Mouse (Mus musculus) Patski (cell line): Measurements from ENCODE around the gene Tulp2. TPM values are rescaled to one million over a fixed set of nuclear protein-coding genes. Genes with fewer than 3 reads are reported as not detected.
A peak's percentile ranks its signal among the peaks of the same experiment; 100 is the strongest.
"Not testable (repeated sequence)": the region's sequence is repeated elsewhere in the genome, so short reads cannot be mapped to it uniquely, and the experiment has no call there.

Source experiments
- ATAC-seq: fragments of 100-300 bp; one replicate; pipeline ENCODE4 v1.8.0; 2021
- CTCF ChIA-PET: fragments of 350-600 bp; sonication (Branson Sonifier 250); formaldehyde crosslinking; loops from one replicate; lab custom pipeline; 2022; ENCODE audit warnings: inconsistent platforms; lab: Charles Lee
- POLR2A ChIA-PET: fragments of 350-600 bp; sonication (Branson Sonifier 250); formaldehyde crosslinking; loops from one replicate; lab custom pipeline; 2022; ENCODE audit warnings: antibody characterized with exemption, inconsistent platforms; lab: Charles Lee
- DNase-seq: peaks from one replicate; pipeline ENCODE4 v3.0.0-alpha.2; 2011; ENCODE audit warnings: low read depth, low spot score
- H3K27me3 ChIP-seq: fragments of 371-371 bp; one replicate; pipeline ENCODE4 v1.5.1; 2021
- CTCF ChIP-seq: fragments of 100-300 bp; IDR thresholded peaks from one replicate; pipeline ENCODE4 v1.5.1; 2021
- in situ Hi-C: fragments of 300-500 bp; cut with MboI; formaldehyde crosslinking; loops from 3 replicates; pipeline ENCODE4 v1.11.1; 2018; ENCODE audit warnings: low pct_unique_long_range_greater_than_20kb, mixed read lengths
- polyA plus RNA-seq: library from polyadenylated mRNA; unstranded; gene quantifications from one replicate; pipeline ENCODE4 v1.2.3, GENCODE M21; 2021

The Tulp2 gene
- polyA plus RNA-seq, 1 experiment from 2014 or later: 0.47 TPM

- no peak for DNase-seq
- ChIA-PET CTCF (interaction anchor here (0.7 kb wide), 1 partner anchor 222 kb away, joined by 3 read pairs; no protein-coding TSS in a partner anchor), POLR2A (no interaction called here)
- ATAC-seq: no peak
- no peak for TF ChIP-seq CTCF
- in situ Hi-C loops: no loop called here
- no peaks in the 10 kb centered on the region for H3K27me3 ChIP-seq
Measured at GRCm38 (mm10) chr7:45460377-45460776, 21.3 kb upstream of the Tulp2 start.

GRCm38 (mm10) chr7:45460860-45461314, 20.8 kb upstream of the Tulp2 start:
- H3K27me3 ChIP-seq: no peaks in the 10 kb centered on the region
- ATAC-seq: peak; percentile 24
- TF ChIP-seq CTCF: no peak
- ChIA-PET POLR2A (no interaction called here), CTCF (no interaction called here)
- peak; percentile 78 for DNase-seq
- in situ Hi-C loops: no loop called here

GRCm38 (mm10) chr7:45461326-45461725, 20.4 kb upstream of the Tulp2 start:
- no peak for TF ChIP-seq CTCF
- DNase-seq (no peak), ATAC-seq (no peak)
- POLR2A ChIA-PET: no interaction called here
- CTCF ChIA-PET: no interaction called here
- no peaks in the 10 kb centered on the region for H3K27me3 ChIP-seq
- in situ Hi-C loops: no loop called here

- in situ Hi-C loops: no loop called here
- H3K27me3 ChIP-seq: no peaks in the 10 kb centered on the region
- ATAC-seq (no peak), DNase-seq (no peak)
- POLR2A ChIA-PET: no interaction called here
- CTCF ChIA-PET: no interaction called here
- TF ChIP-seq CTCF: no peak
Measured at GRCm38 (mm10) chr7:45461781-45462180, 19.9 kb upstream of the Tulp2 start.

GRCm38 (mm10) chr7:45462325-45462724, 19.4 kb upstream of the Tulp2 start:
- no peaks in the 10 kb centered on the region for H3K27me3 ChIP-seq
- TF ChIP-seq CTCF: no peak
- ATAC-seq: no peak
- CTCF ChIA-PET: interaction anchor here (0.8 kb wide), 1 partner anchor 48 kb away, joined by 3 read pairs; the partner anchor contains the start of gene Nucb1
- in situ Hi-C loops: no loop called here
- DNase-seq: no peak
- POLR2A ChIA-PET: no interaction called here

- DNase-seq, ATAC-seq, H3K27me3 ChIP-seq, in situ Hi-C loops: not testable (repeated sequence)
- POLR2A ChIA-PET: interaction anchor here (0.7 kb wide), 1 partner anchor 30 kb away, joined by 3 read pairs; no protein-coding TSS in a partner anchor
- CTCF ChIA-PET: interaction anchor here (0.8 kb wide), 1 partner anchor 48 kb away, joined by 3 read pairs; the partner anchor contains the start of gene Nucb1
Measured at GRCm38 (mm10) chr7:45462868-45463267, 18.8 kb upstream of the Tulp2 start.

GRCm38 (mm10) chr7:45463987-45464778, 17.5 kb upstream of the Tulp2 start:
- no peak for TF ChIP-seq CTCF
- in situ Hi-C loops: no loop called here
- ChIA-PET CTCF (interaction anchor here (1.2 to 3.5 kb wide), 3 partner anchors 12 to 30 kb away, joined by 3 to 14 read pairs (median 3); partner anchors contain the start of gene Gys1), POLR2A (no interaction called here)
- DNase-seq (no peak), ATAC-seq (no peak)
- H3K27me3 ChIP-seq: no peaks in the 10 kb centered on the region

GRCm38 (mm10) chr7:45465112-45465511, 16.6 kb upstream of the Tulp2 start:
- in situ Hi-C loops: no loop called here
- DNase-seq: no peak
- ATAC-seq: no peak
- H3K27me3 ChIP-seq: no peaks in the 10 kb centered on the region
- CTCF ChIA-PET: interaction anchor here (1.8 to 3.5 kb wide), 2 partner anchors 9 to 11 kb away, joined by 6 to 14 read pairs; no protein-coding TSS in a partner anchor
- TF ChIP-seq CTCF: no peak
- POLR2A ChIA-PET: interaction anchor here (0.8 to 1.0 kb wide), 2 partner anchors 9 to 61 kb away, joined by 3 to 4 read pairs; partner anchors contain the start of genes Plekha4 and Ppp1r15a

GRCm38 (mm10) chr7:45465549-45465948, 16.1 kb upstream of the Tulp2 start:
- no peak for DNase-seq
- no peaks in the 10 kb centered on the region for H3K27me3 ChIP-seq
- no peak for TF ChIP-seq CTCF
- in situ Hi-C loops: no loop called here
- POLR2A ChIA-PET: interaction anchor here (0.8 to 1.1 kb wide), 4 partner anchors 9 to 106 kb away, joined by 3 to 4 read pairs (median 4); partner anchors contain the start of genes Plekha4 and Ppp1r15a
- CTCF ChIA-PET: interaction anchor here (1.2 to 3.5 kb wide), 4 partner anchors 9 to 217 kb away, joined by 3 to 14 read pairs (median 5); no protein-coding TSS in a partner anchor
- no peak for ATAC-seq

- H3K27me3 ChIP-seq: no peaks in the 10 kb centered on the region
- TF ChIP-seq CTCF: no peak
- in situ Hi-C loops: no loop called here
- peak; percentile 48 for ATAC-seq
- ChIA-PET POLR2A (interaction anchor here (0.7 to 1.7 kb wide), 7 partner anchors 9 to 105 kb away, joined by 3 to 7 read pairs (median 4); partner anchors contain the start of genes Plekha4 and Ppp1r15a), CTCF (interaction anchor here (1.2 to 3.5 kb wide), 4 partner anchors 10 to 216 kb away, joined by 3 to 14 read pairs (median 5); no protein-coding TSS in a partner anchor)
- DNase-seq: no peak
Measured at GRCm38 (mm10) chr7:45466283-45467089, 15.2 kb upstream of the Tulp2 start, which contains the start of gene Bax. Bax (minus strand) TSS chr7:45466898.
